Mouse (Mus musculus) kidney, postnatal 0 days (tissue): ENCODE measurements around the gene Thy1. TPM values are rescaled to one million over a fixed set of nuclear protein-coding genes. Genes with fewer than 3 reads are reported as not detected.

Source experiments
- ATAC-seq: fragments of 200-750 bp; cut with Nextera tagmentation; replicated peaks from 2 replicates; pipeline ENCODE4 v1.8.0; 2017; ENCODE audit warnings: low read depth, moderate number of reproducible peaks, moderate TSS enrichment, moderate library complexity; ENCODE audit not compliant: low FRiP score
- DNase-seq: peaks from one replicate; pipeline ENCODE4 v3.0.0-alpha.2; 2016; ENCODE audit warnings: low spot score
- H3K27ac ChIP-seq: fragments of 300-500 bp; sonication (generic); 2 replicates; pipeline ENCODE4 v1.5.1; 2014; ENCODE audit warnings: mild to moderate bottlenecking
- H3K27me3 ChIP-seq: fragments of 300-500 bp; sonication (generic); 2 replicates; pipeline ENCODE4 v1.6.1; 2014; ENCODE audit warnings: low read length, mixed read lengths; ENCODE audit not compliant: insufficient read depth
- H3K36me3 ChIP-seq: fragments of 300-500 bp; sonication (generic); 2 replicates; pipeline ENCODE4 v1.6.1; 2014; ENCODE audit warnings: low read length, mixed read lengths; ENCODE audit not compliant: insufficient read depth
- H3K4me1 ChIP-seq: fragments of 300-500 bp; sonication (generic); replicated peaks from 2 replicates; pipeline ENCODE4 v1.6.1; 2014; ENCODE audit warnings: antibody characterized with exemption, low read length, mixed read lengths; ENCODE audit not compliant: insufficient read depth
- H3K4me2 ChIP-seq: fragments of 300-500 bp; sonication (generic); 2 replicates; pipeline ENCODE4 v1.6.1; 2014; ENCODE audit warnings: mild to moderate bottlenecking, low read length, moderate library complexity, mixed read lengths
- H3K4me3 ChIP-seq: fragments of 300-500 bp; sonication (generic); replicated peaks from 2 replicates; pipeline ENCODE4 v1.5.1; 2014; ENCODE audit warnings: low read depth, low read length
- H3K9ac ChIP-seq: fragments of 300-500 bp; sonication (generic); 2 replicates; pipeline ENCODE4 v1.6.1; 2014; ENCODE audit warnings: low read depth, low read length
- H3K9me3 ChIP-seq: fragments of 300-500 bp; sonication (generic); replicated peaks from 2 replicates; pipeline ENCODE4 v1.6.1; 2016; ENCODE audit warnings: low read length, inconsistent platforms, mixed read lengths
- CTCF ChIP-seq: IDR thresholded peaks from 2 replicates; pipeline ENCODE4 v1.5.1; 2016; ENCODE audit warnings: antibody characterized with exemption, low read depth, mild to moderate bottlenecking, moderate library complexity
- WGBS: fragments of 180-500 bp; shearing (Covaris S2); extraction: QIAGEN DNeasy Blood & Tissue Kit; methylation state at CpG from one replicate; pipeline ENCODE4 v1.1.7; 2014; 5-methylcytosine and 5-hydroxymethylcytosine counted together
- polyA plus RNA-seq: library from polyadenylated mRNA; unstranded; fragments of >200 nt; fragmentation: Nextera tagmentation; extraction: Ambion mirVana; gene quantifications from 2 replicates; pipeline ENCODE4 v1.2.1, GENCODE M21; 2015

The Thy1 gene
- polyA plus RNA-seq, 1 experiment from 2014 or later = 13.6 TPM

GRCm38 (mm10) chr9:44043708-44044425, 683 bp downstream of the Thy1 start:
- peak overlapping the region; percentile 44 for H3K9ac ChIP-seq
- no peak for TF ChIP-seq CTCF
- ATAC-seq = no peak

DNA sequence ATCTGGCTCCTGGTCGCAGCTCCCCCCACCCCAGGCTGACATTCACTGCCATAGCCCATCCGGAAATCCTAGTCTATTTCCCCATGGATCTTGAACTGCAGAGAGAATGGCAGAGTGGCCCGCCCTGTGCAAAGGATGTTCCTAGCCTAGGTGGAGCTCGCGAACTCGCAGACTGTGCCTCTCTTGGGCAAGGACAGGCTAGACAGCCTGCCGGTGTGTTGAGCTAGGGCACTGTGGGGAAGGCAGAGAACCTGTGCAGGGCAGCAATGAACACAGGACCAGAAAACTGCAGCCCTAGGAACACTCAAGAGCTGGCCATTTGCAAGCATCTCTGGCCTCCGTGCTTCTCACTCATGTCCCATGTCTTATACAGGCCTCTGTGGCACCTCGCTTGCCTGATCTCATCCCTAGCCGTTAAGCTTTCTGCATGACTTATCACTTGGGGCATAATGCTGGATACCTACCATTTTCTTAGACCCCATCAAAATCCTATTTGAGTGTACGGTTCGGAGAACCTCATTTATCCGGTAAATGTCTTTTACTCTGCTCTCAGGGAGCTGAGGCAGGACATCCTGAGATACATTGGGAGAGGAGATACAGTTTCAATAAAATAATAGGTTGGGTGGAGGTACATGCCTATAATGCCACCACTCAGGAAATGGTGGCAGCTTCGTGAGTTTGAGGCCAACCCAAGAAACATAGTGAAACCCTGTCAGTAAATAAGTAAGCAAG, 1.4 kb downstream of the Thy1 start:
- H3K4me3 ChIP-seq = peak overlapping the region; percentile 36
- no peak for DNase-seq

More at GRCm38 (mm10) chr9:44043708-44044425, 683 bp downstream of the Thy1 start:
- H3K4me2 ChIP-seq = peak overlapping the region; percentile 61
- no peak for DNase-seq
- peaks cover 9% of the 10 kb centered on the region for H3K27me3 ChIP-seq
- no peaks in the 10 kb centered on the region for H3K36me3 ChIP-seq
- WGBS = 5% methylated on average over 22 of the region's 23 CpGs
- no peaks in the 10 kb centered on the region for H3K9me3 ChIP-seq
- H3K4me1 ChIP-seq = peaks cover 11% of the 10 kb centered on the region; the same call in 1 of the 2 replicates
- H3K4me3 ChIP-seq = peak overlapping the region; percentile 36
- H3K27ac ChIP-seq = no peak overlapping the region

GRCm38 (mm10) chr9:44045158-44045883, 2.1 kb downstream of the Thy1 start:
- ATAC-seq (no peak), DNase-seq (no peak)
- no peak for TF ChIP-seq CTCF
- peaks cover 11% of the 10 kb centered on the region; the same call in 1 of the 2 replicates for H3K4me1 ChIP-seq
- no peaks in the 10 kb centered on the region for H3K9me3 ChIP-seq
- H3K4me2 ChIP-seq = no peak overlapping the region
- no peak overlapping the region for H3K9ac ChIP-seq
- H3K36me3 ChIP-seq = no peaks in the 10 kb centered on the region
- no peak overlapping the region for H3K27ac ChIP-seq
- peaks cover 9% of the 10 kb centered on the region for H3K27me3 ChIP-seq
- H3K4me3 ChIP-seq = no peak overlapping the region
- 77% methylated on average over 3 of the region's 3 CpGs for WGBS

More for the DNA sequence above, 1.4 kb downstream of the Thy1 start:
- no peak for TF ChIP-seq CTCF
- H3K4me1 ChIP-seq = peaks cover 11% of the 10 kb centered on the region; the same call in 1 of the 2 replicates
- peak overlapping the region; percentile 61 for H3K4me2 ChIP-seq
- H3K36me3 ChIP-seq = no peaks in the 10 kb centered on the region
- no peak overlapping the region for H3K9ac ChIP-seq
- ATAC-seq = no peak
- peaks cover 9% of the 10 kb centered on the region for H3K27me3 ChIP-seq
- no peaks in the 10 kb centered on the region for H3K9me3 ChIP-seq
- no peak overlapping the region for H3K27ac ChIP-seq
- WGBS = 47% methylated on average over 14 of the region's 14 CpGs

DNA sequence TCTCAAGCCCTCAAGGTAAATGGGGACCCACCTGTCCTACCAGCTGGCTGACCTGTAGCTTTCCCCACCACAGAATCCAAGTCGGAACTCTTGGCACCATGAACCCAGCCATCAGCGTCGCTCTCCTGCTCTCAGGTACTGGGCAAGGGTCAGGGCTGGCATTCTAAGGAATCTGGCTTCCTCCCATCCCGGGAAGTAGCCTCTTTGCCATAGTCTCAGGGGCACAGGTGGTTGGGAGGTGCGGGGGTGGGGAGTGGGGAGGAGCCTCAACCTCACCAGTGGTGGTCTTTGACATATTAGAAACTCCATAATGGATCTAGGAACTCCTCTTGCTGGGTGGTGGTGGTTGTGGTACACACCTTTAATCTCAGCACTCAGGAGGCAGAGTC, 2.7 kb downstream of the Thy1 start:
- ATAC-seq = no peak

DNA sequence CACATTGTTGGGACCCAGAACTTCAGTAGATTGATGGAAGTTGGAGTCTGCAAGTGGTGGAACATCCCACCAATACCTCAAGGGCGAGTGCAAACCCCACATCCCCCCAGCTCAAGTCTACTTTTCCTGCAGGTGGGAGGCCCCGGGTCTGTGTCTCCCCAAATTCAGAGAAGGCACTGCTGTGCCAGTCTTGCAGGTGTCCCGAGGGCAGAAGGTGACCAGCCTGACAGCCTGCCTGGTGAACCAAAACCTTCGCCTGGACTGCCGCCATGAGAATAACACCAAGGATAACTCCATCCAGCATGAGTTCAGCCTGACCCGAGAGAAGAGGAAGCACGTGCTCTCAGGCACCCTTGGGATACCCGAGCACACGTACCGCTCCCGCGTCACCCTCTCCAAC, 3.2 kb downstream of the Thy1 start:
- Histone ChIP-seq H3K4me2 (no peak overlapping the region), H3K4me3 (no peak overlapping the region), H3K9me3 (no peaks in the 10 kb centered on the region), H3K27ac (no peak overlapping the region), H3K27me3 (peaks cover 9% of the 10 kb centered on the region), H3K4me1 (peaks cover 11% of the 10 kb centered on the region; the same call in 1 of the 2 replicates), H3K36me3 (no peaks in the 10 kb centered on the region), H3K9ac (no peak overlapping the region)
- ATAC-seq (no peak), DNase-seq (no peak)
- no peak for TF ChIP-seq CTCF
- WGBS = 85% methylated on average over 12 of the region's 12 CpGs

More for the DNA sequence above, 2.7 kb downstream of the Thy1 start:
- Histone ChIP-seq H3K9ac (no peak overlapping the region), H3K36me3 (no peaks in the 10 kb centered on the region), H3K4me3 (no peak overlapping the region), H3K27ac (no peak overlapping the region), H3K9me3 (no peaks in the 10 kb centered on the region), H3K27me3 (peaks cover 9% of the 10 kb centered on the region), H3K4me1 (peaks cover 11% of the 10 kb centered on the region; the same call in 1 of the 2 replicates), H3K4me2 (no peak overlapping the region)
- no peak for TF ChIP-seq CTCF
- 79% methylated on average over 5 of the region's 5 CpGs for WGBS
- no peak for DNase-seq

GRCm38 (mm10) chr9:44047071-44047470, 3.9 kb downstream of the Thy1 start:
- Histone ChIP-seq H3K4me1 (peaks cover 11% of the 10 kb centered on the region; the same call in 1 of the 2 replicates), H3K9ac (no peak overlapping the region), H3K9me3 (no peaks in the 10 kb centered on the region), H3K4me3 (no peak overlapping the region), H3K27me3 (peaks cover 9% of the 10 kb centered on the region), H3K27ac (no peak overlapping the region), H3K4me2 (no peak overlapping the region), H3K36me3 (no peaks in the 10 kb centered on the region)
- TF ChIP-seq CTCF = no peak
- no peak for ATAC-seq
- 41% methylated on average over 6 of the region's 6 CpGs for WGBS
- DNase-seq = no peak
